Mouse (Mus musculus) heart, embryonic 13.5 days (tissue): ENCODE results near the gene Sntg2. TPM values are rescaled to one million over a fixed set of nuclear protein-coding genes. Genes with fewer than 3 reads are reported as not detected.

Source experiments
- ATAC-seq: fragments of 200-750 bp; cut with Nextera tagmentation; 2 replicates; pipeline ENCODE4 v1.8.0; 2017; ENCODE audit warnings: moderate TSS enrichment; ENCODE audit not compliant: insufficient number of reproducible peaks, low FRiP score, low TSS enrichment; ENCODE audit errors: extremely low read depth
- H3K27ac ChIP-seq: fragments of 300-500 bp; sonication (generic); replicated peaks from 2 replicates; pipeline ENCODE4 v1.5.1; 2015; ENCODE audit warnings: moderate library complexity, mild to moderate bottlenecking, inconsistent platforms
- H3K27me3 ChIP-seq: fragments of 300-500 bp; sonication (generic); replicated peaks from 2 replicates; pipeline ENCODE4 v1.6.1; 2015; ENCODE audit warnings: mild to moderate bottlenecking, inconsistent platforms
- H3K36me3 ChIP-seq: fragments of 300-500 bp; sonication (generic); 2 replicates; pipeline ENCODE4 v1.6.1; 2015; ENCODE audit warnings: mild to moderate bottlenecking, inconsistent platforms
- H3K4me1 ChIP-seq: fragments of 300-500 bp; sonication (generic); 2 replicates; pipeline ENCODE4 v1.6.1; 2015; ENCODE audit warnings: inconsistent platforms
- H3K4me2 ChIP-seq: fragments of 300-500 bp; sonication (generic); 2 replicates; pipeline ENCODE4 v1.6.1; 2015; ENCODE audit warnings: inconsistent platforms, mild to moderate bottlenecking, moderate library complexity
- H3K4me3 ChIP-seq: fragments of 300-500 bp; sonication (generic); 2 replicates; pipeline ENCODE4 v1.5.1; 2015; ENCODE audit warnings: moderate library complexity, mild to moderate bottlenecking, inconsistent platforms
- H3K9ac ChIP-seq: fragments of 300-500 bp; sonication (generic); 2 replicates; pipeline ENCODE4 v1.6.1; 2015; ENCODE audit warnings: inconsistent platforms, mild to moderate bottlenecking, moderate library complexity
- H3K9me3 ChIP-seq: fragments of 300-500 bp; sonication (generic); 2 replicates; pipeline ENCODE4 v1.6.1; 2016; ENCODE audit warnings: inconsistent platforms
- WGBS: fragments of 180-500 bp; shearing (Covaris S2); methylation state at CpG from one replicate; pipeline ENCODE4 v1.1.7; 2015; ENCODE audit warnings: mixed read lengths; 5-methylcytosine and 5-hydroxymethylcytosine counted together
- polyA plus RNA-seq: library from polyadenylated mRNA; unstranded; fragments of >200 nt; fragmentation: Nextera tagmentation; extraction: Ambion mirVana; gene quantifications from 2 replicates; pipeline ENCODE4 v1.2.1, GENCODE M21; 2015

Sntg2 gene
- polyA plus RNA-seq: 4.6 and 5.0 TPM in 2 replicates

GRCm38 (mm10) chr12:30372933-30373501 is at the start of gene Sntg2:
Sntg2 (minus strand) TSS chr12:30373375.
- Histone ChIP-seq H3K27ac (no peak within 1 kb of the TSS), H3K4me1 (peaks cover 13% of the 10 kb centered on the region), H3K9me3 (no peaks in the 10 kb centered on the region), H3K36me3 (no peaks in the 10 kb centered on the region), H3K4me3 (peak within 1 kb of the TSS; percentile 62), H3K27me3 (peaks cover 10% of the 10 kb centered on the region), H3K4me2 (peak within 1 kb of the TSS; percentile 85), H3K9ac (peak within 1 kb of the TSS; percentile 78)
- under 1% methylated on average over 39 of the region's 39 CpGs for WGBS
- ATAC-seq: peak; percentile 61; the same call in 1 of the 2 replicates

- H3K4me3 ChIP-seq: no peak overlapping the region
- H3K9me3 ChIP-seq: no peaks in the 10 kb centered on the region
- no peaks in the 10 kb centered on the region for H3K36me3 ChIP-seq
- no peak overlapping the region for H3K9ac ChIP-seq
- 80% methylated on average over 8 of the region's 8 CpGs for WGBS
- no peak overlapping the region for H3K27ac ChIP-seq
- H3K27me3 ChIP-seq: no peaks in the 10 kb centered on the region
- no peak for ATAC-seq
- H3K4me1 ChIP-seq: no peaks in the 10 kb centered on the region
- H3K4me2 ChIP-seq: no peak overlapping the region
These were observed 43.4 kb upstream of the Sntg2 start for GRCm38 (mm10) chr12:30416547-30416946.

- WGBS: 75% methylated on average over 6 of the region's 6 CpGs
These were observed 42.8 kb upstream of the Sntg2 start for GRCm38 (mm10) chr12:30415981-30416380.

GRCm38 (mm10) chr12:30402651-30403050 is 29.5 kb upstream of the Sntg2 start:
- H3K4me1 ChIP-seq: peaks cover 4% of the 10 kb centered on the region; the same call in 1 of the 2 replicates
- H3K9ac ChIP-seq: no peak overlapping the region
- no peaks in the 10 kb centered on the region for H3K36me3 ChIP-seq
- no peak overlapping the region for H3K4me3 ChIP-seq
- no peak for ATAC-seq
- H3K9me3 ChIP-seq: no peaks in the 10 kb centered on the region
- H3K27ac ChIP-seq: no peak overlapping the region
- H3K4me2 ChIP-seq: no peak overlapping the region
- H3K27me3 ChIP-seq: no peaks in the 10 kb centered on the region

More at GRCm38 (mm10) chr12:30415981-30416380, 42.8 kb upstream of the Sntg2 start:
- H3K4me3 ChIP-seq: no peak overlapping the region
- ATAC-seq: no peak
- no peaks in the 10 kb centered on the region for H3K4me1 ChIP-seq
- H3K9ac ChIP-seq: no peak overlapping the region
- H3K9me3 ChIP-seq: no peaks in the 10 kb centered on the region
- no peaks in the 10 kb centered on the region for H3K36me3 ChIP-seq
- H3K27ac ChIP-seq: no peak overlapping the region
- no peaks in the 10 kb centered on the region for H3K27me3 ChIP-seq
- no peak overlapping the region for H3K4me2 ChIP-seq

GRCm38 (mm10) chr12:30400531-30400930 is 27.4 kb upstream of the Sntg2 start:
- no peak overlapping the region for H3K4me3 ChIP-seq
- H3K9me3 ChIP-seq: no peaks in the 10 kb centered on the region
- no peak overlapping the region for H3K27ac ChIP-seq
- H3K27me3 ChIP-seq: no peaks in the 10 kb centered on the region
- peaks cover 4% of the 10 kb centered on the region; the same call in 1 of the 2 replicates for H3K4me1 ChIP-seq
- H3K9ac ChIP-seq: no peak overlapping the region
- no peak overlapping the region for H3K4me2 ChIP-seq
- WGBS: 81% methylated on average over 2 of the region's 2 CpGs
- no peak for ATAC-seq
- no peaks in the 10 kb centered on the region for H3K36me3 ChIP-seq

GRCm38 (mm10) chr12:30400114-30400513 is 26.9 kb upstream of the Sntg2 start:
- WGBS: 73% methylated on average over 2 of the region's 2 CpGs
- Histone ChIP-seq H3K27ac (no peak overlapping the region), H3K4me1 (peaks cover 4% of the 10 kb centered on the region; the same call in 1 of the 2 replicates), H3K4me3 (no peak overlapping the region), H3K27me3 (no peaks in the 10 kb centered on the region), H3K36me3 (no peaks in the 10 kb centered on the region), H3K9ac (no peak overlapping the region), H3K9me3 (no peaks in the 10 kb centered on the region), H3K4me2 (no peak overlapping the region)
- no peak for ATAC-seq

- WGBS: 39% methylated on average over 5 of the region's 5 CpGs
- no peak for ATAC-seq
- Histone ChIP-seq H3K9me3 (no peaks in the 10 kb centered on the region), H3K9ac (peak overlapping the region; percentile 78), H3K36me3 (no peaks in the 10 kb centered on the region), H3K27ac (no peak overlapping the region), H3K4me1 (peaks cover 13% of the 10 kb centered on the region), H3K4me3 (peak overlapping the region; percentile 62), H3K27me3 (peaks cover 10% of the 10 kb centered on the region), H3K4me2 (peak overlapping the region; percentile 85)
These were observed 882 bp downstream of the Sntg2 start for GRCm38 (mm10) chr12:30372293-30372692.

GRCm38 (mm10) chr12:30369786-30370185 is 3.4 kb downstream of the Sntg2 start:
- peaks cover 10% of the 10 kb centered on the region for H3K27me3 ChIP-seq
- peaks cover 3% of the 10 kb centered on the region; the same call in 1 of the 2 replicates for H3K36me3 ChIP-seq
- WGBS: 10% methylated on average over 6 of the region's 6 CpGs
- no peak overlapping the region for H3K4me2 ChIP-seq
- H3K4me3 ChIP-seq: no peak overlapping the region
- no peak for ATAC-seq
- no peak overlapping the region for H3K9ac ChIP-seq
- H3K4me1 ChIP-seq: peaks cover 13% of the 10 kb centered on the region
- no peaks in the 10 kb centered on the region for H3K9me3 ChIP-seq
- H3K27ac ChIP-seq: no peak overlapping the region

- Histone ChIP-seq H3K27me3 (peaks cover 10% of the 10 kb centered on the region), H3K9ac (no peak overlapping the region), H3K4me1 (peaks cover 13% of the 10 kb centered on the region), H3K36me3 (peaks cover 3% of the 10 kb centered on the region), H3K4me2 (no peak overlapping the region), H3K4me3 (no peak overlapping the region), H3K9me3 (no peaks in the 10 kb centered on the region), H3K27ac (no peak overlapping the region)
- 68% methylated on average over 6 of the region's 6 CpGs for WGBS
- no peak for ATAC-seq
These were observed 4.0 kb downstream of the Sntg2 start for GRCm38 (mm10) chr12:30369141-30369540.

GRCm38 (mm10) chr12:30362306-30362705 is 10.9 kb downstream of the Sntg2 start:
- WGBS: 63% methylated on average over 2 of the region's 2 CpGs
- no peak overlapping the region for H3K9ac ChIP-seq

GRCm38 (mm10) chr12:30357666-30358065 is 15.5 kb downstream of the Sntg2 start:
- Histone ChIP-seq H3K27me3 (no peaks in the 10 kb centered on the region), H3K4me2 (no peak overlapping the region), H3K9me3 (no peaks in the 10 kb centered on the region), H3K4me1 (no peaks in the 10 kb centered on the region), H3K4me3 (no peak overlapping the region), H3K27ac (no peak overlapping the region), H3K36me3 (no peaks in the 10 kb centered on the region), H3K9ac (no peak overlapping the region)
- no peak for ATAC-seq
- WGBS: 50% methylated on average over 6 of the region's 6 CpGs

More at GRCm38 (mm10) chr12:30362306-30362705, 10.9 kb downstream of the Sntg2 start:
- Histone ChIP-seq H3K27ac (no peak overlapping the region), H3K4me2 (no peak overlapping the region), H3K4me3 (no peak overlapping the region), H3K36me3 (peaks cover 3% of the 10 kb centered on the region), H3K27me3 (no peaks in the 10 kb centered on the region), H3K4me1 (no peaks in the 10 kb centered on the region), H3K9me3 (no peaks in the 10 kb centered on the region)
- ATAC-seq: no peak

- H3K9me3 ChIP-seq: no peaks in the 10 kb centered on the region
- no peak overlapping the region for H3K4me3 ChIP-seq
- no peaks in the 10 kb centered on the region for H3K36me3 ChIP-seq
- H3K9ac ChIP-seq: no peak overlapping the region
- H3K4me1 ChIP-seq: no peaks in the 10 kb centered on the region
- WGBS: 48% methylated on average over 2 of the region's 2 CpGs
- H3K27ac ChIP-seq: no peak overlapping the region
- no peak for ATAC-seq
- H3K4me2 ChIP-seq: no peak overlapping the region
- H3K27me3 ChIP-seq: no peaks in the 10 kb centered on the region
These were observed 20.8 kb downstream of the Sntg2 start for GRCm38 (mm10) chr12:30352393-30352792.
